Mouse (Mus musculus) Muller cell, postnatal 12 days (primary cell): ENCODE results near the gene Nebl.

Experiments used
- DNase-seq: peaks from one replicate; pipeline ENCODE4 v3.0.0-alpha.2; 2015; ENCODE audit errors: inconsistent ontology term

Nebl gene

DNA sequence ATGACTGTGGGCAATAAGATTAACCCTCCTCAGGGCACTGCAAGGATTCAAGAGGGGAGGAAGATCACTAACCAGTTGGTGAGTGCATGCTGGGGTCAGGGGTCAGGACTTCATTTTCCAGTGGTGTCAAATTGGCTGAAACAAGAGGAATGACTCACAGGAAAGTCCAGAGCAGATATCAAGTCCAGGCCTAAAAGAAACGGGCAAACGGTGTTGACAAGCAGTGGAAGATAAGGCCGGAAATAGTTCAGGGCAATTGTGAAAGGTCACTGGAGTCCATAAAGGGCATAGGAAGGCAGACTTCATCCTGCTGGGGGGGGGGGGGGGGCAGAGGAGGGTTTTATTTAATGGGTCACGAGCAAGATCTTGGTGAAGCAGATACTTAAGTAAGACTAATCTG lies 207.5 kb downstream of the Nebl start:
- no peak for DNase-seq

DNA sequence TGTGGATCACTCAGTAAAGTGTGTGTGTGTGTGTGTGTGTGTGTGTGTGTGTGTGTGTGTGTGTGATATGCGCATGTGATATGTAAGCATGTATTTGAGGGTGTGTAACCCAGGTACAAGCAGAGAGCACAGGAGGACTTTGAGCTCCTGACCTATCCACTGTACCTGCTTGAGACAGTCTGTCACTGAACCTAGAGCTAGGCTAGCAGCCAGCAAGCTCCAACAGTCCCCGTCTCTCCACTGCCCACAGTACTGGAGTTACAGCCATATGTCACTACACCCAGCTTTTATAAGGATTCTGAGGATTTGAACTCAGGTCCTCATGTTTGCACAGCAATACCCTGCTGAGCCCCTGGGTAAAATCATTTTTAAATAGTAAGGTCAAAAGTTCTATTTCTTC lies 215.6 kb downstream of the Nebl start:
- DNase-seq, result no peak

DNA sequence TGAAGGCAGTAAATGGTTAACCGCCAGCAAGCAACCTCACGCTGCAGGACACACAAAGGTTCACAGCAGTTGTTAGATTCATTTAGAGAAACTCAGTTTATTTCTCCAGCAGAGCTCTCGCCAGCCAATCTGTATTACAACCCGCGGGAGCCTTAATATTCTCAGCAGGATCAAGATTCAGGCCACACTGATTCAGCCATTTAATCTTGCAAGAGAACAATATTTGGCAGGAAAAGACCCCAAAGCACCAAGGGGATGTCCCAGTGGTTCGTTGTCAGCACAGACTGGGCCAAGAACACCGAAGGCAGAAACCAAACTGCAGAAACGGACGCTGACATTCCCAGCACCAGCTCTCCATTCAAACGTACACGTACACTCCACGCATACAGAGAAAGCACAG lies 216.5 kb downstream of the Nebl start:
- DNase-seq, result no peak

DNA sequence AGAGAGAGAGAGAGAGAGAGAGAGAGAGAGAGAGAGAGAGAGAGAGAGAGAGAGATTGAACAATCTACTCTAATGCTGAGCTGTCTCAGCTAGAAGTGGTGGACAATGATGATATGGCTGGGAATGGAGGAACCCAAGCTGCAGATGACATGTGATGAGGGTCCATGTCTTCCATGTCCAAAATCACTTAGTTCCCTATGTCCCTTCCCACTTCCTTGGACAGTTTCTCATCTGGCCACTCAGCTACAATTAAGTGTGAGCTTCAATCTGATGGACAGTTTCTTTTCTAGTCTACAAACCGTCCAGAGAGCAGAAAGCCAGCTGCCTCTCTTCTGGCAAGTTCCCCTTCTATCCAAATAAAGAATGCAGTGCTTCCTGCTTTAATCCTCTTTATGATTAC lies 221.3 kb downstream of the Nebl start:
- DNase-seq, result no peak

DNA sequence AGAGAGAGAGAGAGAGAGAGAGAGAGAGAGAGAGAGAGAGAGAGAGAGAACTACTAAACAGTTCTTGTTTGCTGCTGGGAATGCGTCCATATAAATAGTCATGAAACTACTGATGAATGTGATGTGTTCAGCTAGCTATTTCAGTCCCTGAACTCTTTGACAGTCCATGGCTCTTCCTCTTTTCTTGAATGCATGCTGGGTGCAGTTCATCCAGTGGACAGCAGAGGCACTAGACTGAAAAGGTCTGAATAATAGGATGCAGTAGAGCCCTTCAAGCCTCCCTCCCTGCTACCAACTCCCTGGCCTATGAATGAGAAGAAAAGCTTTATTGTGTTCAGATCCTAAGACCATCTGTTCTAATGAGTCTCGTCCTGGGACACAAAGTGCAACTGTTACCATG lies 223.9 kb downstream of the Nebl start:
- DNase-seq, result no peak

DNA sequence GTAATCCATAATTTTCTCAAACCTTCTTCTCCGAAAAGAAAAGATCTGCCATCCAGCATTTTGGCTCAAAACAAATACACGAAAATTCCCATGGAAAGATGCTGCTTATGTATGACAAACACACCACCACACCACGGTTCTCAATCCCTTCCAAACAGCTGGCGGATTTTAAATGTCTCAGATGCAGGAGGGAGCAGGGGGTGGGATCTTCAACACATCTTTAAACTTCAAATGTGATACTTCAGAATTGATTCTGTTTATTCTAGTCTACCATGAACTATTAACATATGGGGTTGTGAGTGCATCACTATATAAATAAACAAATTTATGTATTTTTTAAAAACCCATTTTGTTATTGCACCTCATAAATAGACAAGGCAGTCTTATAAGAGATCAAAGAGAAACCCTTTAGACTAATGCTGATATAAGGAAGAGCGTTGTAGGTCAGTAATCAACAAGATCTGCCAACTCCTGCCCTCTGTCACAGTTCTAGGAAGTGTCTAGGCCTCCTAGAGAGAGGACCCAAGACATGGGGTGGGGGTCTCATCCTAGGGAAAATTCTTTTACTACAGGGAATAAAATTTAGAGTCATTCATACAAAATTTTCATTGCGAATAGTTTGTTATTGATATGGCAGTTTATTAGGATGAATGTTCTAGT lies 227.0 kb downstream of the Nebl start:
- no peak for DNase-seq

DNA sequence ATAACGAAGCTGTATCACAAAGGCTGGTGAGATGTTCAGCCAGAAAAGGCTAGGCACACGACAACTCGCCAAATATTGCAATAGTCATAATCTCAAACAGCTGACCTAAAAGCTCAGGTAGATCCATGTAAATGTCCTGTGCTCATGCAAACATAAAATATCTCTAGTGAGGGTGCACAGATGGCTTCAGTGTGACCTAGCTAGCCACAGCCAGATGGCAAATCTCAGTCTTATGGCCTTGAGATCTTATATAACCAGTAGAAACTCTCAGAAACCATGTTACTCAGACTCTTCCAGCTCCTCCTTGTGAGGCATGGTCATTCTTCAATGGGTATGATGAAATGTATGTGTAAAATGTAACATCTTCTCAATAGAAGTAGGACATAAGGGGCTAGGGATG lies 230.2 kb downstream of the Nebl start:
- no peak for DNase-seq

DNA sequence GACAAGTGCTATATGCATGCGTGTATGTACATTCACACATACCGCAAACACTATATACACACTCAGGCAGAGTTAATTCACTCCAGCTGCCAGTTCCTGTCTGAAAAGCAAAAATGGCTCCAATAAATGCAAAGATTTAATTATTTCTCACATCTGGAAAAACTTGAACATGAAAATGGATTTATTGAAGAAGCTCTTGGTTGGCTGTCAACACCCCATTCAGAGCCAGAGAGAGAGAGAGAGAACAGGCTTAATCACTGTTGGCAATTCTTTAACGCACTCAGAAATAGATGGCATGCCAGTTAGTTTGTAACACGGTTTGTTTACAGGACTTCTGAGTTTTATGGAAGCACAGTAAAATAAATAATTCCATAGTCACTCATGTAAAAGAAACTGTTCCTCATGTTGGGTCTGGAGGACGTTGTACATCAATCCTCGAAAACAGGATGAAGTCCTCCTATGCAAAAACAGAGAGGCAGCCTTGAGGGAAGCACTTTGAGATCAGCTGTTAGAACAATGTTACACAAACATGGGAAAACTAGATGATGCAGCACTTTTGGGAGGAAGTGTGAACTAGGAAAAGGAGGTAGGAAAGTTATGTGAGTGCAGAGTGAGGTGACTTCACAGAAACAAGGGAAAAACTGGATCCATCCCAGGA lies 265.6 kb downstream of the Nebl start:
- no peak for DNase-seq

DNA sequence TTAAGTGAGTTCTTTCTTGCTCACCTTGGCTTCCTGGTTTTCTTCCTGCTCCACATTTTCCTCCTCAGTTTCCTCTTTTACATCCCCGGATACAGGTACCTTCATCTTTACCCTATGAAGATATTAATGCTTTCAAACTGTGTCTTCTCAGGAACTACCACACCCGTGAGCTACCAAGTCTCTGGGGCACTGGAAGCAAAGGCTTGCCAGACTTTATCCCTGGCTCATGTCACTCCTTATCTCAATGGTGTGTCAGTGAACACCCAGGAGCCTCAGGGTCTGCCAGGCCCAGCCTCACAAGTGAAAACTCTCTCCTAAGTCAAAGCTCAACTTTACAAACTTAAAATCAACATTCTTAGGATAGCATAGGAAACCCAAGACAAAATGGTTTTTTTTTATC lies 270.8 kb downstream of the Nebl start:
- no peak for DNase-seq

DNA sequence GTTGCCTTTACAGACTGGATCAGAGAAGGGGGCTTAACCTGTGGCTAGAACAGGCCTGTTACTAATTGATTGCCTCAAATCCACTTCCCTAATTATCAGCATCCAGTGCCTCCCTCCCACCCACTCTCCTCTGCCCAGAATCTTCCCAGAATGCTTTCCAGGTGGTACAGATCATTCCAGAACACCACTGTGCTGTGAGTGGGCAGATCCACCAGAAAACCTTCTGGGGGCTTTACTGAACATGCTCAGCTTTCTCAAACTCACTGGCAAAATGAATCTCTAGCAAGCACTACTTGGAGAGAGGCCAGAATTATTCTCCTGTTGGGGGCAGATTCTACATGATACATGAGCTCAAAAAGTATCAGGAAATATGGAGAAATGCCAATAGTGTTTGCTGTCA lies 277.6 kb downstream of the Nebl start:
- DNase-seq, result no peak

DNA sequence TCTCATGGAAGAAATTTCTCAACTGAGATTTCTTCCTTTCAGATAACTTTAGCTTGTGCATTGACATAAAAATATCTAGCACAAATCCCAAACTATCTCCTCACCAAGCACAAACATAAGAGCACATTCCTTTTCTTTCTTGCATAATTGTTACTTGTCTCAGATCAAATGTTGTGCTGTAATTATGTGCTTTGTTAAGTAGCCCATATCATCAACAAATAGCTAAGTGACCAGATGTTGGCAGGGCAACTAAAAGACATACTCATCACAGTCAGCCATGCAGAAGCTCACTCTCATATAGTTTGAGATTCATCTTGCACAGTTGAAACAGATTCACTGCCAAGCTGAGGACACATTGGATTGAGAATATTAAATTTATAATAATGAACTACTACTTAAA lies 282.9 kb downstream of the Nebl start:
- no peak for DNase-seq

DNA sequence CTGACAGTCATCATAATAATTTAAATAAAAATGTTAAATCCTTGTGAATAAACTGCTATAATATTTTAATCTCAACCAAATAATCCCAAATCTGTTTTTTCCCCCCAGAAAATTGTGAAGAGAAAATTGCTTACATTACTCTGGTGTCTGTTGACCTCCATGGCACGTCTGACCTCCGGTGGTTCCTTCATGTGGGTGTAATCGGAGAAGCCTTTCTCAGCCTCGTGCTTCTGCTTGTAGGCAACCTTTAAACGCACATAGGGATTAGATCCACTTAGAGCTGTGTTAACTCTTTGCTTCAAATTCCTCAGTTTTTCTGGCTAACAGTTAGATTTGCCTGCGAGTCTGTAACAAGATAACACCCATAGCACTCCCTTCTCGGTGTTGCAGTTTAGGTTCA lies 287.7 kb downstream of the Nebl start:
- DNase-seq, result no peak

DNA sequence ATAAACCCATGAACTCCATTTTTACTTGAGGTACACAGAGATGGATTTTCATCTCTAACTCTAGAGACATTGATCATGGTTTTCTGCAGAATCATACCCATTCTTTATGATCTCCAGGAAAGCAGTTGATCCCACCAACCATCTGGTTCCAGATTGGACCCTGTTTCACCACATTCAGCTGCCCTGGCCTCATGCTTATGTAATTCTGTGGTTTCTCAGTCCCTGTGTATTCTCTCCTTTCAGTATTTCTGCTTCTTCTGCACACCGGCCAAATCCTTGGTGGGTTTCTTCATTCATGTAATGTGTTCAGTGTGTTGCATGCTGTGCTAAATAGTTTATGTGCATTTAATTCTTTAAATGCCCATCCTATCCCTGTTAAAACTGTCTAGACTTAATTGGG lies 292.9 kb downstream of the Nebl start:
- no peak for DNase-seq

DNA sequence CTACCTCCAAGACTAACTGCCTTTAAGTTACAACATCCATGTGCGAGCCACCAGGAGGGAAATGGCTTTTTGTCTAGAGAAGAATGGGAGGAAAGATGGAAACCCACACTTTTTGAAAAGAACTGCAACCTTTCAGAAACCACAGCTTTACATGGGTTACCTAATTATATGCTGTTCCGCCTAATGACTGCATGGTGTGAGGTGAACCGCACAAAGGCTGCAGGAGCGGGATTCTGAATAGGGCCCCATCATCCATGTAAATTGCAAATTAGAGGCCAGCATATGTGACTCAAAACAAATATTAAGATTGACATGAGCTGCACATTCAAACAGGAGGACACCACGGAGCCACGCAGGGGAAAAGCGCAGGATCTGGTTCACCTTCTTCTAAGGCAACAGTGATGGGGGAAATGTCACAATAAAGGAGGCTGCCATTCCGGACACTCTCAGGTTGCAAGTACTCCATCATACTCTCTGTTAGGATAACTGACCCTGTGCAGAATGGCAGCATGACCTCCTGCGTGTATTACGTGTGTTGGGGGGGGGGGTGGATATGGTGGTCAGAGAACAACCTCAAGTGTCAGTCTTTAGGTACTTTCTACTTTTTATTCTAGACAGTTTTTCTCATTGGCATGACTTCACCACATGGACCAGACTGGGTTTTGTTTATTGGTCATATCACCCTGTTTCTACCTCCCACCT lies 294.4 kb downstream of the Nebl start:
- no peak for DNase-seq

DNA sequence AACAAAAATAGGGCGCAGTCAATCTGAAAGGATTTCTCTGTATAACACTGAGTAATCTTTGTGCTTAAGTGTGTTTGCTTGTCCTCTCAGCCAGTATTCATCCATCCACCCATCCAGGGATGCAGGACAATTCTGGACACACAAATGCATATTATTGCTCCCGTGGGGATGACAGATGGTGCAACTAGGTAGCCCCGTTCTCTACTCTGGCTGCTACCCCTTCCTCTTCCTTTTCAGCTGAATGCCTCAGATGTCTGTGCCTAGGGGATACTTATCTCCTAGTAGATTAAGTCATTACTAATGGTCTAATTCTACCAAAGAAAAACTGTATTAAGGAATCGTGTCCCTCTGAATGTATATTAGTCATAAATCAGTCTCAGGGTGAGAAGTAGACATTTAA lies 296.0 kb downstream of the Nebl start:
- DNase-seq, result no peak

DNA sequence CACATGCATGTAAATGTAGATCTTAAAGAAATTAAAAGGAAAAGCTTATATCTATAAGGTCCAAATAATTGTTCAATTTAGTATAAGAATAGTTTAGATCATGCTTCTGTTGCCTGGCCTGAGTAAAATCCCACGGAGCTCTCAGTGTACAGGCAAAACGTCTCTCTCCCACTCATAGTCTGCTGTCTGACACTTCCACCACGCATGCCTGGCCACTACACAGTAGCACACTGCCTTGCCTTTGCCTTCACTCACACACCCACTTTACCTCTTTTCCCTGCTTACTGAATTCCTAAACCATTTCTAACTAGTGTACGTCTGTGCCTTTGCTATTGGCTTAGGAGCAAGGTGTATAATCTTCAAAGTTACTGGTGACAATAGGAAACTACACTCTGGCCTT lies 302.2 kb downstream of the Nebl start:
- no peak for DNase-seq

DNA sequence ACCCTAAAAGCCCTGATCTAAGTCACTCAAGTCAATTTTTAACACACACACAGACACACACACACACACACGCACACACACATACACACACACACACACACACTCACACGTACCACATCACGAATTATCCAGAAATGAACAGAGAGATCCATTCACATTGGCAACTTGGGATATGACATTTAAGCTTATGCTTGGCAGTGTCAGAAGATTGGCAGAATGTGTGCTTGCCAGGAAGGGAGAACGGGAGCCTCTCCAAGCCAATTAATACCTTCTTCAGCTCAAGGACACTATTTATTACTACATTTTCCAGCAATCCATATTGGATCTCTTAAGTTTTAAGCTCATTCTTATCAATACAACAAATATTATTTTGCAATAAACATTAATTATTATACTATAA lies 303.1 kb downstream of the Nebl start:
- DNase-seq, result no peak

DNA sequence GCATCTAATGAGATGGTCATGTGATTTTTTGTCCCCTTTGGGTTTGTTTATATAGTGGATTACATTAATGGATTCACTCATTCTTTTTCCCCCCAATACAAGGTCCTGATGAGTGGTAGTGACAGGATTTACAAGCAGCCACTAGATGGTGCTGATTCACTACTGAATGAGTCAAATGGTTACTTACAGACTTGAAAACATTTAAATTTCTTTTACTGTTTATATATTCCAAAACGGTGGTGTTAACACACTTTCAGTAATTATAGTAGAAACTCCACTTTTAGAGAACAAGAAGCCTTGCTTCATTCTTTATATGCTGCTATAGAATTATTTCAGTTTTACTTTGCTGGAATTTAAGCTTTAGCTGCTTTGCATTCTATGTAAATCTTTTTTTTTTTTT lies 308.3 kb downstream of the Nebl start:
- peak; percentile 56 for DNase-seq

DNA sequence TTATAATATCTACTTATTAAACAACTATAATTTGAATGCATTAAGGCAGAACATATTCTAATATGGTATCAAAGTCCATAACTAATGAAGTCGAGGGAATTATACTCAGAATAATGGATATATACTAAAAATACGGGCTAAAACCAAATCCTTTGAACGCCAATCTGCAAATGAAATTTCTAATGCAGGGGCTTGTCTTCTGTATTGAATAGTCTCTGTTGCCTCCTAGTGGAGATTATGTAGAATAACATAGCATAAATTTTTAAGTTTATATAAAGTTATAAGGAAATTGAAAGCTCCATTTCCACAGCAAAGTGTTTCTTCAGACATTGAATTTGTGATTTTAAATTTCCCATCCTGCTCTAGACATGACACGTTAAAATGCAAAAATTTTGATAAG lies 315.9 kb downstream of the Nebl start:
- DNase-seq, result peak; percentile 28

DNA sequence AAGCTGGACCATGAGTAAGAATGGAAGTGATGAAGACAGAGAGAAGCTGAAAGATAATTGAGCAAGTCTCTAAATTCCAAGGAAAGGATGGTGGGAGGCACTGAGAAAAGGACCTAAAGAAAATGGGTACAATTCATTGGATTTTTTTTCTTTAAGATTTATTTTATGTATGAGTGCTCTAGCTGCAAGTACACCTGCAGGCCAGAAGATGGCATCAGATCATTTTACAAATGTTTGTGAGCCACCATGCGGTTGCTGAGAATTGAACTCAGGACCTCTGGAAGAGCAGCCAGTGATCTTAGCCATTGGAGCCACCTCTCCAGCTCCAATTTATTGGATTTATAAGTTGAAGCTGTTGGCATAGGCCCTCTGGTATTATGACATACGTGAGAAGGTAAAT lies 316.9 kb downstream of the Nebl start:
- DNase-seq, result no peak

DNA sequence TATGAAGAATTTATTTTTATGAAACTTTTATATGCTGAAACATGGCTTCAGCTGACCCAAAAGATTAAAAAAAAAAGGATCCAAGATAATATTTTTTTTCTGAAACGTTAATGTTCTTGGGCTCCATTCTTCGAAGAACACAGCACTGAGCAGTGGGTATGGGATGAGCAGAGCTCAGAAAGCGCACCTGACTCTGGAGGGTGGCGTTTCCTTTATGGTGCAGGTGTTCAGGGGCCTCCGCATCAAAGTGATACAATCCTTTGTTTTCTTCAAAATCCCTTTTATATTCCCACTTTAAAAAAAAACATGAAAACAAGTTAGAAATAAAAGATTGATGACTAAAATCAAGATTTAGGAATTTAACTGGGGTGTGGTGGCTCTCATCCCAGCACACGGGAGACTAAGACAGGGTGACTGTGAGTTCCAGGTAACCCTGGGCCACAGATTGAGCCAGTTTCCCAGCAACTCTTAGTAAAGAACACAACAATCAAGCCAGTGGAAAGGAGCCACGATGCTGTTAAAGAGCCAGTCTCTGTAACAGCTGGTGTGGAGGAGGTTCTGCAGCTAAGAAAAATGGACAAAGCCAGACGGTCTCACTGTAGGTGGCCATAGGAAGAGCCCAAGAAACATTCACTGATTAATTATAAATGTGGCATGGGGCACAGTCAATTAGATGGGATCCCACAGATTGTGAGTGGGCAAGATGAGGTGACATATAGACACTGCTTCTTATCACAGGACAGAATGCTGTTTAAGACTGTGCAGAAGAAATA lies 317.6 kb downstream of the Nebl start:
- DNase-seq, result no peak

DNA sequence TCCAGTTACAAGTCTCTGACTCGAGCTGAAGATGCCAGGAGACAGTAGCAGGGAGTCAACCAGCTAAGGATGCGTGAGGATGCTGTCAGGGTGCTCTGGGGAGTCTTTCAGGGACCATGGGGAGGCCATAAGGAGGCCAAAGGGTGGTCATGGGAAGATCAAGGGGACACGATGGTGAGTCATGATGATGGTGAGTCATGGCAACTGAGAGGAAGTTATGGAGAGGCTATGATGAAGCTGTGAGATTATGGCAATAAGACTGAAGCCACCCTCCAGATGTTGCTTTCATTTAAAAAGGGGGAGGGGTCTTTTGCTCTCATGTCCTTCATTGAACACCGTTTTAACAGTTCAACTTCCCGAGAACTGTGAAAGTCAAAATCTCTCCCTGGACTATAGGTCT lies 322.0 kb downstream of the Nebl start:
- DNase-seq, result no peak
